Mouse (Mus musculus) forebrain, embryonic 12.5 days (tissue): ENCODE measurements around the gene Mroh7. TPM values are rescaled to one million over a fixed set of nuclear protein-coding genes. Genes with fewer than 3 reads are reported as not detected.
A peak's percentile ranks its signal among the peaks of the same experiment; 100 is the strongest.
"Not testable (repeated sequence)": the region's sequence is repeated elsewhere in the genome, so short reads cannot be mapped to it uniquely, and the experiment has no call there.

Experiments
- ATAC-seq: fragments of 200-750 bp; cut with Nextera tagmentation; 2 replicates; pipeline ENCODE4 v1.8.0; 2017; ENCODE audit warnings: moderate TSS enrichment; ENCODE audit not compliant: low FRiP score
- H3K27ac ChIP-seq: fragments of 300-500 bp; sonication (generic); 2 replicates; pipeline ENCODE4 v1.5.1; 2016; ENCODE audit warnings: mild to moderate bottlenecking
- H3K27me3 ChIP-seq: fragments of 300-500 bp; sonication (generic); 2 replicates; pipeline ENCODE4 v1.6.1; 2016; ENCODE audit warnings: mild to moderate bottlenecking
- H3K36me3 ChIP-seq: fragments of 300-500 bp; sonication (generic); replicated peaks from 2 replicates; pipeline ENCODE4 v1.6.1; 2016; ENCODE audit warnings: mild to moderate bottlenecking
- H3K4me1 ChIP-seq: fragments of 300-500 bp; sonication (generic); 2 replicates; pipeline ENCODE4 v1.6.1; 2016
- H3K4me2 ChIP-seq: fragments of 300-500 bp; sonication (generic); 2 replicates; pipeline ENCODE4 v1.6.1; 2016; ENCODE audit warnings: mild to moderate bottlenecking, moderate library complexity
- H3K4me3 ChIP-seq: fragments of 300-500 bp; sonication (generic); replicated peaks from 2 replicates; pipeline ENCODE4 v1.5.1; 2016; ENCODE audit warnings: mild to moderate bottlenecking
- H3K9ac ChIP-seq: fragments of 300-500 bp; sonication (generic); 2 replicates; pipeline ENCODE4 v1.6.1; 2016; ENCODE audit warnings: mild to moderate bottlenecking
- H3K9me3 ChIP-seq: fragments of 300-500 bp; sonication (generic); 2 replicates; pipeline ENCODE4 v1.6.1; 2016
- WGBS: fragments of 180-500 bp; shearing (Covaris S2); methylation state at CpG from one replicate; pipeline ENCODE4 v1.1.7; 2016; 5-methylcytosine and 5-hydroxymethylcytosine counted together
- polyA plus RNA-seq: library from polyadenylated mRNA; unstranded; fragments of >200 nt; fragmentation: Nextera tagmentation; extraction: Ambion mirVana; gene quantifications from 2 replicates; pipeline ENCODE4 v1.2.1, GENCODE M21; 2016

The Mroh7 gene
- polyA plus RNA-seq, 1 experiment from 2014 or later, result 0.28 TPM

GRCm38 (mm10) chr4:106736884-106737283 is 6.2 kb upstream of the Mroh7 start:
- not testable (repeated sequence) for H3K27me3 ChIP-seq, H3K27ac ChIP-seq, H3K9me3 ChIP-seq, H3K4me3 ChIP-seq, ATAC-seq, H3K4me2 ChIP-seq, H3K9ac ChIP-seq, H3K36me3 ChIP-seq, H3K4me1 ChIP-seq
- WGBS, result 87% methylated on average over 1 of the region's 1 CpGs

GRCm38 (mm10) chr4:106733636-106734035 is 2.9 kb upstream of the Mroh7 start, which contains the start of gene Fam151a:
TSS of gene Fam151a (plus strand) at chr4:106733889.
- no peaks in the 10 kb centered on the region for H3K9me3 ChIP-seq
- WGBS, result 65% methylated on average over 4 of the region's 4 CpGs

GRCm38 (mm10) chr4:106720631-106721030 is 10.1 kb downstream of the Mroh7 start:
- no peaks in the 10 kb centered on the region for H3K27me3 ChIP-seq
- no peak overlapping the region for H3K27ac ChIP-seq
- H3K9me3 ChIP-seq, result no peaks in the 10 kb centered on the region
- no peaks in the 10 kb centered on the region for H3K4me1 ChIP-seq
- 93% methylated on average over 4 of the region's 4 CpGs for WGBS
- H3K36me3 ChIP-seq, result no peaks in the 10 kb centered on the region
- H3K9ac ChIP-seq, result no peak overlapping the region
- no peak overlapping the region for H3K4me3 ChIP-seq
- no peak overlapping the region for H3K4me2 ChIP-seq
- ATAC-seq, result no peak

More at GRCm38 (mm10) chr4:106733636-106734035, 2.9 kb upstream of the Mroh7 start, which contains the start of gene Fam151a:
- H3K27me3 ChIP-seq, result no peaks in the 10 kb centered on the region
- H3K9ac ChIP-seq, result no peak within 1 kb of the TSS
- H3K4me1 ChIP-seq, result no peaks in the 10 kb centered on the region
- no peak within 1 kb of the TSS for H3K4me2 ChIP-seq
- ATAC-seq, result no peak
- no peaks in the 10 kb centered on the region for H3K36me3 ChIP-seq
- H3K27ac ChIP-seq, result no peak within 1 kb of the TSS
- H3K4me3 ChIP-seq, result no peak within 1 kb of the TSS

- H3K27ac ChIP-seq, result no peak overlapping the region
- H3K4me2 ChIP-seq, result no peak overlapping the region
- no peaks in the 10 kb centered on the region for H3K9me3 ChIP-seq
- H3K36me3 ChIP-seq, result no peaks in the 10 kb centered on the region
- H3K4me1 ChIP-seq, result no peaks in the 10 kb centered on the region
- no peak overlapping the region for H3K4me3 ChIP-seq
- H3K9ac ChIP-seq, result no peak overlapping the region
- ATAC-seq, result no peak
- 0 out of 2 replicates have a peak, but pooled peaks cover 5% of the 10 kb centered on the region for H3K27me3 ChIP-seq
- WGBS, result 88% methylated on average over 6 of the region's 6 CpGs
Measured at GRCm38 (mm10) chr4:106713622-106714021, 17.1 kb downstream of the Mroh7 start.

- H3K36me3 ChIP-seq, result no peaks in the 10 kb centered on the region
- H3K9ac ChIP-seq, result no peak overlapping the region
- peaks cover 18% of the 10 kb centered on the region for H3K4me1 ChIP-seq
- H3K4me3 ChIP-seq, result no peak overlapping the region
- H3K4me2 ChIP-seq, result no peak overlapping the region
- no peaks in the 10 kb centered on the region for H3K9me3 ChIP-seq
- H3K27ac ChIP-seq, result no peak overlapping the region
- H3K27me3 ChIP-seq, result peaks cover 13% of the 10 kb centered on the region; the same call in 1 of the 2 replicates
- no peak; the same call in 1 of the 2 replicates for ATAC-seq
- 6% methylated on average over 8 of the region's 8 CpGs for WGBS
Measured at GRCm38 (mm10) chr4:106708408-106708807, 22.3 kb downstream of the Mroh7 start.

GRCm38 (mm10) chr4:106707957-106708356 is 22.8 kb downstream of the Mroh7 start:
- 0 out of 2 replicates have a peak, but pooled peaks have one; percentile 23 for ATAC-seq
- no peak overlapping the region for H3K4me2 ChIP-seq

GRCm38 (mm10) chr4:106705096-106705665 is 25.5 kb downstream of the Mroh7 start:
- peak overlapping the region; percentile 26 for H3K27ac ChIP-seq
- WGBS, result 33% methylated on average over 8 of the region's 8 CpGs
- H3K36me3 ChIP-seq, result no peaks in the 10 kb centered on the region
- peaks cover 19% of the 10 kb centered on the region for H3K27me3 ChIP-seq
- H3K9me3 ChIP-seq, result no peaks in the 10 kb centered on the region
- no peak overlapping the region for H3K9ac ChIP-seq
- peaks cover 26% of the 10 kb centered on the region for H3K4me1 ChIP-seq
- no peak overlapping the region for H3K4me2 ChIP-seq
- H3K4me3 ChIP-seq, result no peak overlapping the region
- ATAC-seq, result no peak

More at GRCm38 (mm10) chr4:106707957-106708356, 22.8 kb downstream of the Mroh7 start:
- Histone ChIP-seq H3K36me3 (no peaks in the 10 kb centered on the region), H3K4me1 (peaks cover 18% of the 10 kb centered on the region), H3K9ac (no peak overlapping the region), H3K9me3 (no peaks in the 10 kb centered on the region), H3K4me3 (no peak overlapping the region), H3K27me3 (peaks cover 16% of the 10 kb centered on the region), H3K27ac (no peak overlapping the region)
- WGBS, result 53% methylated on average over 5 of the region's 5 CpGs

- Histone ChIP-seq H3K9me3 (no peaks in the 10 kb centered on the region), H3K4me1 (peaks cover 33% of the 10 kb centered on the region), H3K4me3 (no peak overlapping the region), H3K27me3 (peaks cover 16% of the 10 kb centered on the region), H3K4me2 (no peak overlapping the region), H3K9ac (0 out of 2 replicates have a peak overlapping the region, but pooled peaks have one; percentile 1), H3K27ac (0 out of 2 replicates have a peak overlapping the region, but pooled peaks have one; percentile 26), H3K36me3 (no peaks in the 10 kb centered on the region)
- ATAC-seq, result no peak
- 53% methylated on average over 11 of the region's 11 CpGs for WGBS
Measured at GRCm38 (mm10) chr4:106704416-106704815, 26.3 kb downstream of the Mroh7 start.

- Histone ChIP-seq H3K9me3 (no peaks in the 10 kb centered on the region), H3K4me3 (no peak overlapping the region), H3K27ac (no peak overlapping the region), H3K9ac (no peak overlapping the region), H3K4me2 (no peak overlapping the region), H3K4me1 (peaks cover 33% of the 10 kb centered on the region), H3K27me3 (peaks cover 15% of the 10 kb centered on the region), H3K36me3 (no peaks in the 10 kb centered on the region)
- WGBS, result 86% methylated on average over 10 of the region's 10 CpGs
- no peak for ATAC-seq
Measured at GRCm38 (mm10) chr4:106703956-106704355, 26.8 kb downstream of the Mroh7 start.

- Histone ChIP-seq H3K27me3 (peaks cover 6% of the 10 kb centered on the region; the same call in 1 of the 2 replicates), H3K27ac (peak overlapping the region; percentile 68), H3K4me1 (peaks cover 29% of the 10 kb centered on the region), H3K4me3 (no peak overlapping the region), H3K36me3 (no peaks in the 10 kb centered on the region), H3K4me2 (no peak overlapping the region), H3K9me3 (no peaks in the 10 kb centered on the region), H3K9ac (no peak overlapping the region)
- ATAC-seq, result peak; percentile 21; the same call in 1 of the 2 replicates
- WGBS, result 55% methylated on average over 4 of the region's 4 CpGs
Measured at GRCm38 (mm10) chr4:106700798-106701197, 29.9 kb downstream of the Mroh7 start.

GRCm38 (mm10) chr4:106699989-106700388 is 30.7 kb downstream of the Mroh7 start:
- no peak overlapping the region for H3K4me3 ChIP-seq
- no peak overlapping the region for H3K4me2 ChIP-seq
- ATAC-seq, result peak; percentile 49; the same call in 1 of the 2 replicates
- H3K9ac ChIP-seq, result no peak overlapping the region
- peaks cover 6% of the 10 kb centered on the region; the same call in 1 of the 2 replicates for H3K27me3 ChIP-seq
- peaks cover 23% of the 10 kb centered on the region for H3K4me1 ChIP-seq
- no peaks in the 10 kb centered on the region for H3K9me3 ChIP-seq
- H3K36me3 ChIP-seq, result no peaks in the 10 kb centered on the region
- 20% methylated on average over 9 of the region's 9 CpGs for WGBS
- 0 out of 2 replicates have a peak overlapping the region, but pooled peaks have one; percentile 48 for H3K27ac ChIP-seq

GRCm38 (mm10) chr4:106693841-106694430 is 36.8 kb downstream of the Mroh7 start:
- no peaks in the 10 kb centered on the region for H3K9me3 ChIP-seq
- H3K4me1 ChIP-seq, result no peaks in the 10 kb centered on the region
- no peak overlapping the region for H3K4me3 ChIP-seq
- ATAC-seq, result no peak
- H3K27me3 ChIP-seq, result peaks cover 7% of the 10 kb centered on the region
- H3K4me2 ChIP-seq, result no peak overlapping the region
- H3K36me3 ChIP-seq, result no peaks in the 10 kb centered on the region
- no peak overlapping the region for H3K9ac ChIP-seq
- no peak overlapping the region for H3K27ac ChIP-seq
- WGBS, result 84% methylated on average over 15 of the region's 15 CpGs
